Mouse (Mus musculus): ENCODE data around the gene Wbp1.

GRCm38 (mm10) chr6:83134226-83134625 is 12.9 kb upstream of the Wbp1 start:
- no peak for TF ChIP-seq CTCF (IDR thresholded peaks at IDR 0.05; ENCODE audit: control insufficient read depth, insufficient read depth, insufficient read length)
- no peak for TF ChIP-seq MAX (IDR thresholded peaks at IDR 0.05)
